Mouse (Mus musculus) stomach, postnatal 0 days (tissue): ENCODE results near the gene Gm38392.

Experiments
- CTCF ChIP-seq: IDR thresholded peaks from 2 replicates; pipeline ENCODE4 v1.5.1; 2016; ENCODE audit warnings: antibody characterized with exemption, low read depth, mild to moderate bottlenecking, moderate library complexity
- EP300 ChIP-seq: optimal IDR thresholded peaks from 2 replicates; pipeline ENCODE3; 2016; ENCODE audit warnings: antibody characterized with exemption

- TF ChIP-seq CTCF = no peak
- TF ChIP-seq EP300 = no peak
Measured at GRCm38 (mm10) chr3:88219940-88220339, 67.1 kb downstream of the Gm38392 start.
